Mouse (Mus musculus) heart, embryonic 14.5 days (tissue): ENCODE results near the gene Bckdk. TPM values are rescaled to one million over a fixed set of nuclear protein-coding genes. Genes with fewer than 3 reads are reported as not detected.

Experiments used
- ATAC-seq: fragments of 200-750 bp; cut with Nextera tagmentation; 2 replicates; pipeline ENCODE4 v1.8.0; 2017; ENCODE audit warnings: low read depth, moderate TSS enrichment; ENCODE audit not compliant: insufficient number of reproducible peaks, insufficient read depth, low FRiP score
- H3K27ac ChIP-seq, 2 experiments: fragments of 200-500 bp in 1 of 2; fragments of 300-500 bp in 1 of 2; sonication (generic) in 1 of 2; replicated peaks in 1 of 2; 2 replicates each; pipeline ENCODE4 v1.5.1; 2012 to 2014; ENCODE audit warnings: low read depth in 2 of 2, low read length in 2 of 2, control low read depth in 1 of 2, mild to moderate bottlenecking in 1 of 2, mixed read lengths in 1 of 2; ENCODE audit not compliant: control insufficient read depth in 1 of 2, insufficient read depth in 1 of 2
- H3K27me3 ChIP-seq: fragments of 300-500 bp; sonication (generic); 2 replicates; pipeline ENCODE4 v1.6.1; 2014; ENCODE audit warnings: mild to moderate bottlenecking, low read length, control low read depth; ENCODE audit not compliant: control insufficient read depth, insufficient read depth
- H3K36me3 ChIP-seq: fragments of 300-500 bp; sonication (generic); 2 replicates; pipeline ENCODE4 v1.6.1; 2014; ENCODE audit warnings: mild to moderate bottlenecking, control low read depth, low read length, mixed read lengths; ENCODE audit not compliant: control insufficient read depth, insufficient read depth
- H3K4me1 ChIP-seq, 2 experiments: fragments of 200-500 bp in 1 of 2; fragments of 300-500 bp in 1 of 2; sonication (generic) in 1 of 2; 2 replicates each; pipeline ENCODE4 v1.6.1; 2012 to 2014; ENCODE audit warnings: low read length in 2 of 2, control low read depth in 1 of 2, mixed read lengths in 1 of 2; ENCODE audit not compliant: control insufficient read depth in 2 of 2, insufficient read depth in 2 of 2
- H3K4me2 ChIP-seq: fragments of 300-500 bp; sonication (generic); 2 replicates; pipeline ENCODE4 v1.6.1; 2014; ENCODE audit warnings: mild to moderate bottlenecking, low read length
- H3K4me3 ChIP-seq, 2 experiments: fragments of 200-500 bp in 1 of 2; fragments of 300-500 bp in 1 of 2; sonication (generic) in 1 of 2; 2 replicates each; pipeline ENCODE4 v1.5.1; 2012 to 2014; ENCODE audit warnings: low read length in 2 of 2, mild to moderate bottlenecking in 2 of 2, control low read depth in 1 of 2, low read depth in 1 of 2, moderate library complexity in 1 of 2; ENCODE audit not compliant: control insufficient read depth in 1 of 2, insufficient read depth in 1 of 2
- H3K9ac ChIP-seq: fragments of 300-500 bp; sonication (generic); 2 replicates; pipeline ENCODE4 v1.6.1; 2014; ENCODE audit warnings: mild to moderate bottlenecking, low read length
- H3K9me3 ChIP-seq: fragments of 300-500 bp; sonication (generic); 2 replicates; pipeline ENCODE4 v1.6.1; 2016; ENCODE audit warnings: low read length, control low read depth; ENCODE audit not compliant: control insufficient read depth
- WGBS: fragments of 180-500 bp; shearing (Covaris S2); extraction: QIAGEN DNeasy Blood & Tissue Kit; methylation state at CpG from one replicate; pipeline ENCODE4 v1.1.7; 2014; 5-methylcytosine and 5-hydroxymethylcytosine counted together
- polyA plus RNA-seq: library from polyadenylated mRNA; unstranded; fragments of >200 nt; fragmentation: Nextera tagmentation; extraction: Ambion mirVana; gene quantifications from 2 replicates; pipeline ENCODE4 v1.2.1, GENCODE M21; 2014

Gene Bckdk
- polyA plus RNA-seq, 1 experiment from 2014 or later = 167 TPM

- no peak for ATAC-seq
- WGBS = 55% methylated on average over 13 of the region's 13 CpGs
- H3K4me3 ChIP-seq = no peak overlapping the region
- no peaks in the 10 kb centered on the region for H3K27me3 ChIP-seq
- no peak overlapping the region for H3K27ac ChIP-seq
- H3K36me3 ChIP-seq = peaks cover 22% of the 10 kb centered on the region
- no peaks in the 10 kb centered on the region for H3K9me3 ChIP-seq
- H3K9ac ChIP-seq = no peak overlapping the region
- peaks cover 6 to 7% of the 10 kb centered on the region in 2 experiments; a peak in 3 of 4 replicates for H3K4me1 ChIP-seq
- no peak overlapping the region for H3K4me2 ChIP-seq
Measured at GRCm38 (mm10) chr7:127896384-127896783, 7.5 kb upstream of the Bckdk start.

GRCm38 (mm10) chr7:127897542-127897941 lies 6.3 kb upstream of the Bckdk start:
- Histone ChIP-seq H3K9me3 (no peaks in the 10 kb centered on the region), H3K4me1 (peaks cover 6 to 7% of the 10 kb centered on the region in 2 experiments; a peak in 3 of 4 replicates), H3K4me3 (no peak overlapping the region), H3K36me3 (peaks cover 14% of the 10 kb centered on the region), H3K4me2 (no peak overlapping the region), H3K27me3 (no peaks in the 10 kb centered on the region), H3K9ac (no peak overlapping the region), H3K27ac (no peak overlapping the region)
- WGBS = 83% methylated on average over 7 of the region's 7 CpGs
- ATAC-seq = no peak

GRCm38 (mm10) chr7:127898179-127898956 lies 5.5 kb upstream of the Bckdk start:
- no peak for ATAC-seq
- Histone ChIP-seq H3K36me3 (peaks cover 6% of the 10 kb centered on the region), H3K27me3 (no peaks in the 10 kb centered on the region), H3K4me2 (no peak overlapping the region), H3K27ac (no peak overlapping the region), H3K9ac (no peak overlapping the region), H3K9me3 (no peaks in the 10 kb centered on the region), H3K4me3 (no peak overlapping the region), H3K4me1 (peaks cover 6 to 7% of the 10 kb centered on the region in 2 experiments; a peak in 3 of 4 replicates)
- WGBS = 34% methylated on average over 10 of the region's 10 CpGs

- ATAC-seq = no peak
- no peak overlapping the region for H3K4me3 ChIP-seq
- H3K4me1 ChIP-seq = peaks cover 5 to 6% of the 10 kb centered on the region in 2 experiments; a peak in 3 of 4 replicates
- WGBS = 38% methylated on average over 7 of the region's 7 CpGs
- no peak overlapping the region for H3K4me2 ChIP-seq
- no peak overlapping the region for H3K27ac ChIP-seq
- H3K36me3 ChIP-seq = no peaks in the 10 kb centered on the region
- no peaks in the 10 kb centered on the region for H3K9me3 ChIP-seq
- no peak overlapping the region for H3K9ac ChIP-seq
- H3K27me3 ChIP-seq = no peaks in the 10 kb centered on the region
Measured at GRCm38 (mm10) chr7:127899997-127900396, 3.9 kb upstream of the Bckdk start.

GRCm38 (mm10) chr7:127901772-127902171 lies 2.1 kb upstream of the Bckdk start:
- no peak for ATAC-seq
- WGBS = 74% methylated on average over 2 of the region's 2 CpGs
- H3K4me3 ChIP-seq = no peak overlapping the region
- no peak overlapping the region for H3K27ac ChIP-seq
- H3K27me3 ChIP-seq = no peaks in the 10 kb centered on the region
- H3K36me3 ChIP-seq = peaks cover 17% of the 10 kb centered on the region
- H3K9ac ChIP-seq = no peak overlapping the region
- H3K9me3 ChIP-seq = no peaks in the 10 kb centered on the region
- peaks cover 5 to 6% of the 10 kb centered on the region in 2 experiments; a peak in 3 of 4 replicates for H3K4me1 ChIP-seq
- no peak overlapping the region for H3K4me2 ChIP-seq

- Histone ChIP-seq H3K27me3 (no peaks in the 10 kb centered on the region), H3K4me1 (peaks cover 7 to 10% of the 10 kb centered on the region in 2 experiments), H3K36me3 (peaks cover 51% of the 10 kb centered on the region), H3K9ac (no peak overlapping the region), H3K9me3 (no peaks in the 10 kb centered on the region), H3K4me2 (no peak overlapping the region), H3K4me3 (no peak overlapping the region), H3K27ac (no peak overlapping the region)
- no peak for ATAC-seq
- 93% methylated on average over 12 of the region's 12 CpGs for WGBS
Measured at GRCm38 (mm10) chr7:127907939-127908338, 4.1 kb downstream of the Bckdk start.

- peaks cover 7 to 14% of the 10 kb centered on the region in 2 experiments for H3K4me1 ChIP-seq
- ATAC-seq = no peak
- WGBS = 84% methylated on average over 4 of the region's 4 CpGs
- no peak overlapping the region for H3K4me2 ChIP-seq
- H3K27me3 ChIP-seq = no peaks in the 10 kb centered on the region
- no peaks in the 10 kb centered on the region for H3K9me3 ChIP-seq
- no peak overlapping the region for H3K9ac ChIP-seq
- peaks cover 51% of the 10 kb centered on the region for H3K36me3 ChIP-seq
- no peak overlapping the region for H3K4me3 ChIP-seq
- no peak overlapping the region for H3K27ac ChIP-seq
Measured at GRCm38 (mm10) chr7:127908656-127909055, 4.8 kb downstream of the Bckdk start.
